Mouse (Mus musculus) CD8-positive naive resting alpha-beta T cell, adult 2 months (primary cell): ENCODE data around the gene P4htm.
A peak's percentile ranks its signal among the peaks of the same experiment; 100 is the strongest.

Experiments used
- DNase-seq, 2 experiments: peaks; one replicate each; pipeline ENCODE4 v3.0.0; 2022; ENCODE audit warnings: low read depth in 2 of 2, low spot score in 2 of 2

P4htm gene

GRCm38 (mm10) chr9:108559169-108559568 is 38.3 kb downstream of the P4htm start:
- DNase-seq: no peak

- no peak for DNase-seq
Measured at GRCm38 (mm10) chr9:108546875-108547274, 50.6 kb downstream of the P4htm start.

GRCm38 (mm10) chr9:108545986-108546385 is 51.5 kb downstream of the P4htm start:
- DNase-seq: no peak

GRCm38 (mm10) chr9:108540846-108541245 is 56.6 kb downstream of the P4htm start:
- peak in 1 of 2 experiments; percentile 15 for DNase-seq

- no peak for DNase-seq
Measured at GRCm38 (mm10) chr9:108531496-108531895, 66.0 kb downstream of the P4htm start.

- DNase-seq: no peak
Measured at GRCm38 (mm10) chr9:108530954-108531353, 66.5 kb downstream of the P4htm start.
